Mouse (Mus musculus) bone marrow, adult 2 months (tissue): ENCODE measurements around the gene Pgc.

ENCODE experiments used
- CTCF ChIP-seq: fragments of 200-500 bp; IDR thresholded peaks from 2 replicates; pipeline ENCODE4 v1.5.1; 2011; ENCODE audit warnings: low read length, control low read depth; ENCODE audit not compliant: control insufficient read depth, insufficient read depth
- POLR2A ChIP-seq: fragments of 200-500 bp; IDR thresholded peaks from 2 replicates; pipeline ENCODE4 v1.6.1; 2011; ENCODE audit warnings: low read depth, mild to moderate bottlenecking, control low read depth, low read length, borderline replicate concordance; ENCODE audit not compliant: control insufficient read depth

GRCm38 (mm10) chr17:47750101-47750500, 23.5 kb downstream of the Pgc start:
- TF ChIP-seq POLR2A (no peak), CTCF (no peak)
